Mouse (Mus musculus) urinary bladder, postnatal 25 days (tissue): ENCODE measurements around the gene Mup17.
"Not testable (repeated sequence)": the region's sequence is repeated elsewhere in the genome, so short reads cannot be mapped to it uniquely, and the experiment has no call there.

Experiments used
- DNase-seq: peaks from one replicate; pipeline ENCODE4 v3.0.0; 2022; ENCODE audit warnings: low spot score

The Mup17 gene

DNA sequence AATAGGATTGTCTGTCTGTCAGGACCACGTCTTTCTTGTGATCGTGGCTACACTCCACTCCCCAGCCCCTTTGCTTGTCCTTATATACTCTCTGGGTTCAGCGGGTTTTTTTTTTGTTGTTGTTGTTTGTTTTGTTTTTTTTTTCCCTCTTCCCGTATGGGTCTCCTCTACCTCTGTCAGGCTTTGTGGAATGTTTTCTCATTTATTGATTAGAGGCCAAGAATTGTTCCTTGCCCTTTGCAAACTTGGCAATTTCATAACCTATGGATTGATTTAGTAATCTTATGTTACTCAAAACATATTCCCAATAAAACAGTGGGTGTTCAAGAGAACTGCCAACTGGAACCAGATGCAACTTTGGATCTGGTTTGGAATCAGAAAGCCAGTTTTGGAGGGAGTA lies at the start of gene Mup17:
Mup17 (minus strand) TSS at position 101 of the 400 bp plus-strand sequence.
- DNase-seq, result not testable (repeated sequence)

DNA sequence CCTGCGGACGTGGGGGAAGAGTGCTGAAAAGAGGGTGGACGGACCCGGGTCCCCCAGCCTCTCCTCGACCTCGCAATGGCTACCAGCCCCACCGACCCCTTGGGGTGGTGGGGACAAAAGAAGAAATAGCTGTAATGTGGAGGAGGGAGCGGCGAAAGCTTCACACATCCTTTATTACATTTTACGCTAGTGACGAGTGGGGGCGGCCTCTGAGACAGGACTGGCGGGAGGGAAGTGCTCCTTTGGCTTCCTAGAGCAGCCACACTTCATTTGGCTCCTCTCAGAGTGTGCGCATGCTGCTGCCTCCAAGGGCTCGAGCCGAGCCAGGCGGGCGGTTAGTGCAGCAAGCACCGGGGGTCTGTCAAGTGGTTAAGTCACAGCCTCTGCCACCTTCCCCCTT lies 24.1 kb downstream of the Mup17 start:
- DNase-seq, result not testable (repeated sequence)

DNA sequence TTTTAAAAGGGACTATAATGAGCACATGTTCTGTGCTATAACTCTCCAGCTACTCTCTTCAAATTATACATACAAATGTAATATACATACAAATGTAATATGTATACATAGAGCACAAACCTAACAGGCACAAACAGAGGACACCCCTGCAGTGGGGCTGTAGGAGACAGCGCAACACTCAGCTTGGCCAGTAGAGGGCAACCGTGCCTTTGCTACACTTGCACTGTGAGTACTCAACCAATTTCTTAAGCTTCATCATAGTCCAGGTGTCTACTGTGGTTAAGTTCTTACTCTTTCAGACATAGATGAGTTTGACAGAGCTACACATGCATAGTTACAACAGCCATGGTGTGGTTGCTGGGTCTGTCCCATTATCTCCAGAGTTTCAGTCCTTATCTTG lies 39.8 kb downstream of the Mup17 start:
- peak; percentile 7 for DNase-seq
